Mouse (Mus musculus) stomach, embryonic 16.5 days (tissue): ENCODE results near the gene Dennd2d. TPM values are rescaled to one million over a fixed set of nuclear protein-coding genes. Genes with fewer than 3 reads are reported as not detected.

Experiments
- ATAC-seq: fragments of 200-750 bp; cut with Nextera tagmentation; 2 replicates; pipeline ENCODE4 v1.8.0; 2017; ENCODE audit warnings: moderate number of reproducible peaks, moderate TSS enrichment; ENCODE audit not compliant: insufficient read depth, low FRiP score
- H3K27ac ChIP-seq: fragments of 300-500 bp; sonication (generic); 2 replicates; pipeline ENCODE4 v1.5.1; 2014; ENCODE audit warnings: low read length
- H3K27me3 ChIP-seq: fragments of 300-500 bp; sonication (generic); 2 replicates; pipeline ENCODE4 v1.6.1; 2014; ENCODE audit warnings: low read length, control low read depth, mixed read lengths; ENCODE audit not compliant: control insufficient read depth, insufficient read depth
- H3K36me3 ChIP-seq: fragments of 300-500 bp; sonication (generic); 2 replicates; pipeline ENCODE4 v1.6.1; 2014; ENCODE audit warnings: low read length; ENCODE audit not compliant: control insufficient read depth, insufficient read depth
- H3K4me1 ChIP-seq: fragments of 300-500 bp; sonication (generic); 2 replicates; pipeline ENCODE4 v1.6.1; 2014; ENCODE audit warnings: low read length, control low read depth, mixed read lengths; ENCODE audit not compliant: control insufficient read depth, insufficient read depth
- H3K4me2 ChIP-seq: fragments of 300-500 bp; sonication (generic); 2 replicates; pipeline ENCODE4 v1.6.1; 2014; ENCODE audit warnings: low read depth, low read length, mixed read lengths
- H3K4me3 ChIP-seq: fragments of 300-500 bp; sonication (generic); replicated peaks from 2 replicates; pipeline ENCODE4 v1.5.1; 2014; ENCODE audit warnings: mild to moderate bottlenecking, low read length
- H3K9ac ChIP-seq: fragments of 300-500 bp; sonication (generic); 2 replicates; pipeline ENCODE4 v1.6.1; 2014; ENCODE audit warnings: low read length
- H3K9me3 ChIP-seq: fragments of 300-500 bp; sonication (generic); replicated peaks from 2 replicates; pipeline ENCODE4 v1.6.1; 2016; ENCODE audit warnings: low read length, control low read depth; ENCODE audit not compliant: control insufficient read depth
- WGBS: fragments of 180-500 bp; shearing (Covaris S2); extraction: QIAGEN DNeasy Blood & Tissue Kit; methylation state at CpG from one replicate; pipeline ENCODE4 v1.1.7; 2014; 5-methylcytosine and 5-hydroxymethylcytosine counted together
- polyA plus RNA-seq: library from polyadenylated mRNA; unstranded; fragments of >200 nt; fragmentation: Nextera tagmentation; extraction: Ambion mirVana; gene quantifications from 2 replicates; pipeline ENCODE4 v1.2.1, GENCODE M21; 2015

Dennd2d gene
- 25.2 and 29.4 TPM in 2 replicates for polyA plus RNA-seq

GRCm38 (mm10) chr3:106482281-106483081 is at the start of gene Dennd2d:
Gene Dennd2d, plus strand, starts transcription at chr3:106482405.
- peak within 1 kb of the TSS; percentile 90 for H3K4me2 ChIP-seq
- H3K4me1 ChIP-seq = no peaks in the 10 kb centered on the region; the same call in 1 of the 2 replicates
- WGBS = 2% methylated on average over 44 of the region's 44 CpGs
- peak within 1 kb of the TSS; percentile 88 for H3K27ac ChIP-seq
- H3K4me3 ChIP-seq = peak within 1 kb of the TSS; percentile 68
- peak; percentile 85 for ATAC-seq
- H3K36me3 ChIP-seq = no peaks in the 10 kb centered on the region
- H3K27me3 ChIP-seq = no peaks in the 10 kb centered on the region
- peak within 1 kb of the TSS; percentile 80 for H3K9ac ChIP-seq
- H3K9me3 ChIP-seq = no peaks in the 10 kb centered on the region

- H3K27me3 ChIP-seq = no peaks in the 10 kb centered on the region
- no peak overlapping the region for H3K9ac ChIP-seq
- no peak overlapping the region for H3K27ac ChIP-seq
- no peak overlapping the region for H3K4me2 ChIP-seq
- ATAC-seq = no peak; the same call in 1 of the 2 replicates
- no peak overlapping the region for H3K4me3 ChIP-seq
- no peaks in the 10 kb centered on the region for H3K4me1 ChIP-seq
- no peaks in the 10 kb centered on the region for H3K36me3 ChIP-seq
- H3K9me3 ChIP-seq = no peaks in the 10 kb centered on the region
These were observed 33.6 kb upstream of the Dennd2d start for GRCm38 (mm10) chr3:106448571-106448970.

GRCm38 (mm10) chr3:106448995-106449394 is 33.2 kb upstream of the Dennd2d start:
- Histone ChIP-seq H3K4me2 (no peak overlapping the region), H3K9ac (no peak overlapping the region), H3K4me1 (no peaks in the 10 kb centered on the region), H3K36me3 (no peaks in the 10 kb centered on the region), H3K27ac (no peak overlapping the region), H3K27me3 (no peaks in the 10 kb centered on the region), H3K9me3 (no peaks in the 10 kb centered on the region), H3K4me3 (no peak overlapping the region)
- ATAC-seq = no peak

GRCm38 (mm10) chr3:106449567-106449966 is 32.6 kb upstream of the Dennd2d start:
- Histone ChIP-seq H3K36me3 (no peaks in the 10 kb centered on the region), H3K9me3 (no peaks in the 10 kb centered on the region), H3K4me2 (no peak overlapping the region), H3K27me3 (no peaks in the 10 kb centered on the region), H3K9ac (no peak overlapping the region), H3K27ac (no peak overlapping the region), H3K4me3 (no peak overlapping the region), H3K4me1 (no peaks in the 10 kb centered on the region)
- 66% methylated on average over 4 of the region's 4 CpGs for WGBS
- ATAC-seq = no peak

GRCm38 (mm10) chr3:106452616-106453015 is 29.6 kb upstream of the Dennd2d start:
- Histone ChIP-seq H3K27me3 (no peaks in the 10 kb centered on the region), H3K4me1 (no peaks in the 10 kb centered on the region), H3K27ac (no peak overlapping the region), H3K9me3 (no peaks in the 10 kb centered on the region), H3K9ac (no peak overlapping the region), H3K4me3 (no peak overlapping the region), H3K4me2 (no peak overlapping the region), H3K36me3 (no peaks in the 10 kb centered on the region)
- 73% methylated on average over 4 of the region's 4 CpGs for WGBS
- ATAC-seq = no peak

- Histone ChIP-seq H3K4me2 (no peak overlapping the region), H3K4me1 (no peaks in the 10 kb centered on the region), H3K4me3 (no peak overlapping the region), H3K27ac (no peak overlapping the region), H3K9ac (no peak overlapping the region), H3K36me3 (no peaks in the 10 kb centered on the region), H3K9me3 (no peaks in the 10 kb centered on the region), H3K27me3 (no peaks in the 10 kb centered on the region)
- peak; percentile 69 for ATAC-seq
- WGBS = 72% methylated on average over 2 of the region's 2 CpGs
These were observed 24.8 kb upstream of the Dennd2d start for GRCm38 (mm10) chr3:106457298-106457869.

- no peaks in the 10 kb centered on the region for H3K36me3 ChIP-seq
- H3K4me1 ChIP-seq = no peaks in the 10 kb centered on the region
- no peak for ATAC-seq
- no peak overlapping the region for H3K27ac ChIP-seq
- no peak overlapping the region for H3K4me2 ChIP-seq
- H3K27me3 ChIP-seq = no peaks in the 10 kb centered on the region
- no peak overlapping the region for H3K9ac ChIP-seq
- no peaks in the 10 kb centered on the region for H3K9me3 ChIP-seq
- H3K4me3 ChIP-seq = no peak overlapping the region
- WGBS = 81% methylated on average over 2 of the region's 2 CpGs
These were observed 20.1 kb upstream of the Dennd2d start for GRCm38 (mm10) chr3:106462059-106462470.

GRCm38 (mm10) chr3:106462493-106462892 is 19.7 kb upstream of the Dennd2d start:
- Histone ChIP-seq H3K4me1 (no peaks in the 10 kb centered on the region), H3K4me2 (no peak overlapping the region), H3K9me3 (no peaks in the 10 kb centered on the region), H3K4me3 (no peak overlapping the region), H3K9ac (no peak overlapping the region), H3K36me3 (no peaks in the 10 kb centered on the region), H3K27ac (no peak overlapping the region), H3K27me3 (no peaks in the 10 kb centered on the region)
- ATAC-seq = no peak
- WGBS = 51% methylated on average over 3 of the region's 3 CpGs

GRCm38 (mm10) chr3:106464750-106465149 is 17.5 kb upstream of the Dennd2d start:
- H3K4me3 ChIP-seq = no peak overlapping the region

More at GRCm38 (mm10) chr3:106464750-106465149, 17.5 kb upstream of the Dennd2d start:
- no peaks in the 10 kb centered on the region for H3K36me3 ChIP-seq
- H3K27me3 ChIP-seq = no peaks in the 10 kb centered on the region
- WGBS = 77% methylated on average over 1 of the region's 1 CpGs
- no peak overlapping the region for H3K4me2 ChIP-seq
- no peak overlapping the region for H3K9ac ChIP-seq
- H3K4me1 ChIP-seq = no peaks in the 10 kb centered on the region
- H3K9me3 ChIP-seq = no peaks in the 10 kb centered on the region
- no peak for ATAC-seq
- H3K27ac ChIP-seq = no peak overlapping the region
